Mouse (Mus musculus): ENCODE data around the gene Spcs3.

Spcs3 gene

GRCm38 (mm10) chr8:54508814-54509213, 21.0 kb downstream of the Spcs3 start:
- in situ Hi-C loops (cut with MboI) = no loop called here

GRCm38 (mm10) chr8:54508096-54508456, 21.7 kb downstream of the Spcs3 start:
- in situ Hi-C loops (cut with MboI) = no loop called here

- in situ Hi-C loops (cut with MboI) = no loop called here
Observed at GRCm38 (mm10) chr8:54507428-54508095, 22.2 kb downstream of the Spcs3 start.

- in situ Hi-C loops (cut with MboI) = no loop called here
Observed at GRCm38 (mm10) chr8:54505060-54505459, 24.7 kb downstream of the Spcs3 start.

DNA sequence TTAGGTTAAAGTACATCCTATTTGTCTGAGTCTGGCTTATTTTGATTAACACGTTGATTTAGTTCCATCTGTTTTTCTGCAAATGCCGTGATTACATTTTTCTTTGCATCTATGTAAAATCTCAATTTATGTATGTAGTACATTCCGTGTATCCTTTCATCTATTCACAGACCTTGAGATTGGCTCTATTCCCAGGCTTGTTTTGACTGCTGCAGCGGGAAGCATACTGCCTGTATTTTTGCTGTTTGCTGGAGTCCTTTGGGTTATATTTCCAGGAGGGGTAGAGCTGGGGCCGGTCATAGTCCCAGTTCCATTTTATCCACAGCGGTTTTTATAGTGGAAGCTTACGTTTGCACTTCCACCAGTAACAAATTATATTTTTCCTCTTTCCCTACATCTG, 26.7 kb downstream of the Spcs3 start:
- in situ Hi-C loops (cut with MboI) = no loop called here

DNA sequence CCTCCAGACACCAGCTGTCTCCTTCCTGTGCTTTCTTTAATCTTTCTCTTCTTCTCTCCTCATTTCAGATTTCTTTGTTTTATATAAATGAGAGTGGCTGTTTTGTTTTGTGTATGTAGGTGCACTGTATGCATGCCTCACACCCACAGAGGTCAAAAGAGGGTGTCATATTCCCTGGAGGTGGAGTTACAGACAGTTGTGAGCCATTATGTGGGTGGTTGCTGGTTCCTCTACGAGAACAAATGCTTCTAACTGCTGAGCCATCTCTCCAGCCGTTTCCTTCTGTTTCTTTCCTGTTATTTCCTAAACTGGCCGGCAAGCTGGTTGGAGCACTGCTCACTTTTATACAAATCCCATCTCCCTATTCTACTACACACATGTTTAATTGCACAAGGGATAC, 35.9 kb downstream of the Spcs3 start:
- in situ Hi-C loops (cut with MboI) = no loop called here

DNA sequence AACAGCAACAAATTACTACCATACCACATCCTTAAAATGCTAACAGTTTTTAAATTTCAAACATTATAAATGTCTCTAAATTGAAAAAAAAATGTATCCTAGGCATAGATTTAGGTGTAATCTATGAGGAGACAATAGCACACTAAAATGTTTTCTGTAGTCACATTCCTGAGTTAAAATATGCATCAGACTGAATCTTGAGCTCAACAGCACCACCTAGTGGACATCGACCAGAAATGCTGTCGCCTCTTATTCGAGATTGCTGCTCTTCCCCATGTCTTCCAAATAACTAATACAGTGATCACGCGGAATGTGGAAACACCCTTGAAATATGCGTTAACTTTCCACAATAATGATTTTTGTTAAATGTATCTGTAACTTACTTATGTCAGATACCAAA, 36.7 kb downstream of the Spcs3 start:
- in situ Hi-C loops (cut with MboI) = no loop called here

DNA sequence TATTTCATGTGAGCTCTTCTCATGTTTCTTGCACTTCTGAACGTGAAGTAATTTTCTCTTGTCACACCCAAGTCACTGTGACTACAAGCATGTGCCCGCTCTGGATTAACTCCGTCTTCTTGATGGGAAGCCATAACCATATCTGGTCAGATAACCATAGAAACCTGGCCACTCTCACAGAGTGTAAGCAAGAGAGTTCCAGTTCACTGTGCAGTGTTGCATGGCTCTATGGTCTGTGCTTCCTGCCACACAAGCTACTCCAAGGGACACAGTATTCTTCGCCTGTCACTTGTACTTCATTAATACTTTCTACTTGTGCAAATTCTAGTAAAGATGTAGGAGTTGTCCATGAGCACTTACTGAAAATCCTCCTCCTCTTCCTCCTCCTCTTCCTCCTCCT, 37.9 kb downstream of the Spcs3 start:
- in situ Hi-C loops (cut with MboI) = no loop called here

DNA sequence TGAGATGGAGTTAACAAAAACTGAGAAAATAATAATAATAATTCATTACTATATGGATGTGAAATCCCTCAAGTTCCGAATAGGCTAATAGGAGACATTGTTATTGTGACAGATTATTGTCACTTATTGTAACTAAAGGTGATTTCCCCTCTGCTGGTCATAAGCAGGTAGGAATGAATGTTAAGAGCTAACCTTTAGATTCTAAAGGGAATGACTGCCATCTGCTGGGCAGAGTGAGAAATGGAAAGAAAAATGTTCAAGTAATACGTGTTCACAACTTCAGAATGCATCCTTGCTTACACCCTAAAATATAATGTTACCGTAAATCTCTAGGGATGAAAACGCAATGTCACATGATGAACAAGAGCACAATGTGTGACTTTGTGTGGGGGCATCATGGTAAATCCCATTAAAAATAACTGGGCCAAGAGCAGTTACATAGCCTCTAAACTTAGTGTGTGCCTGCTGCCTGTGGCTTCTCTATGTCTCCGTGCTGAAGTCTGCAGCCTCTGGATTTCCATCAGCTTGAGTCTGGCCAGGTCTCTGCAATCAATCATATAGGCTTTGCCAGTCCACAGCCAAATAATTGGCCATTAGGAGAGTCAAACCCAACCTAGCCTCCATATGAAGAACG, 38.6 kb downstream of the Spcs3 start:
- in situ Hi-C loops (cut with MboI) = no loop called here

DNA sequence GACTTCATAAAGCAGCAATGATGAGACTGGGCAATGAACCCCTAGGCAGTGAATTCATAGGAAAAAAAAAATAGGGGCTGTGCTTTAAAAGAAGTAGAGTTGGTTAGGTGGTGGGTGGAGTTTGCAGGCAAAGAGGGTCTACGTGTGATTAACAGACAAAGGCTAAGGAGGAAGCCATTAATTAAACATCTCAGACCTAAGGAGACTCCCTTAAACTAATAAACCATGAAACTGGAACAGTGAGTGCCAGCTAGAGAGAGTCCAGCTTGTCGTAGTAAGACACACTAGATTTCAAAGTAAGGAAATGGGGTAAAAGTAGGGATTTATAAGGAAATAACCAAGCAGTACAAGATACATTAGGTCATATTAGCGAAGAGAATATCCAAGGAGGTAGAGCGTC, 41.4 kb downstream of the Spcs3 start:
- in situ Hi-C loops (cut with MboI) = no loop called here

DNA sequence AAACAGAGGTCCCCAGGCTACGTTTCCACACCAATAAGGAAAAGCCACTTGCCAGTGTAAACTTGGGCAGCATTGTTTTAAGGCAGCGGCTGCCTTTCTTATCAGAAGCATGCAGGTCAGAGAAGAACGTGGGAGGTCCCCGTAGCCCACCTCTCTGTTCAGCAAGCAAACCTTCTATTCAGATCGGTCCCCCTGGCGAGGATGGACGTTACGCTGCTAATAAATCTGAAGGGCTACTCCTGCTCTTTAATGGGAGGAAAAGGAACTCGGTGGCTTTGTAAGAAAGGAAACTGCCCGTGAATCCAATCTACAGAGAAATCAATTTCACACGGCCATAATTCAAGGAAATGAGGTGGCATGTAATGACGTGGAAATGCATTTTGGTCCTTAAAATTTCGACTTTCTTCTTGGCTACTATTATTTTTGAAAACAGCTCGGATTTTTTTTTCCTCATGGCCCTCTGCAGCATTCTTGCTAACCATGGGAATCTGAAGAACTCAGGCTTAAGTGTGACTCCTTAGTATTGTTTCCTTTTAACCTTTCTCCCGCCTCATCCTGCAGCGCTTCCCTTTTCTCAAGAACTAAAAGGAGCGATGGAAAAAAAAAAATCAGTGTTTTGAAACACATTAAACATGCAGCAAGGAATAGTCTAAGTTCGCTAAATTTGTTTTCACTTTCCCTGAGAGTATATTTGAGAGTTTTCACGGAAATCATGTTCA, 43.1 kb downstream of the Spcs3 start:
- in situ Hi-C loops (cut with MboI) = no loop called here

All from mature B cell (primary cell).